Mouse (Mus musculus) megakaryocyte, embryonic 14.5 days (primary cell): ENCODE results near the gene Vps16.

Experiments
- FLI1 ChIP-seq: IDR thresholded peaks from 2 replicates; pipeline ENCODE4 v1.6.1; 2012; ENCODE audit warnings: low read length, inconsistent platforms, mixed read lengths
- GATA1 ChIP-seq: IDR thresholded peaks from 3 replicates; pipeline ENCODE4 v1.6.1; 2012; ENCODE audit warnings: mixed read lengths, low read length, inconsistent platforms, borderline replicate concordance

- TF ChIP-seq GATA1 (no peak), FLI1 (no peak)
These were observed 67.0 kb downstream of the Vps16 start for GRCm38 (mm10) chr2:130491162-130491561.
